Mouse (Mus musculus) cerebellum, adult 2 months (tissue): ENCODE data around the gene C1galt1. TPM values are rescaled to one million over a fixed set of nuclear protein-coding genes. Genes with fewer than 3 reads are reported as not detected.

Experiments used
- DNase-seq, 2 experiments: peaks; one replicate each; pipeline ENCODE4 v3.0.0; 2021
- H3K27ac ChIP-seq: fragments of 200-500 bp; 2 replicates; pipeline ENCODE4 v1.5.1; 2012; ENCODE audit warnings: low read length, control low read depth, inconsistent platforms; ENCODE audit not compliant: insufficient read depth
- H3K27me3 ChIP-seq: fragments of 200-500 bp; 2 replicates; pipeline ENCODE4 v1.6.1; 2012; ENCODE audit warnings: inconsistent platforms, mild to moderate bottlenecking, low read length, moderate library complexity; ENCODE audit not compliant: control insufficient read depth, insufficient read depth
- H3K4me1 ChIP-seq: fragments of 200-500 bp; 2 replicates; pipeline ENCODE4 v1.6.1; 2011; ENCODE audit warnings: low read length; ENCODE audit not compliant: control insufficient read depth, insufficient read depth
- H3K4me3 ChIP-seq: fragments of 200-500 bp; replicated peaks from 2 replicates; pipeline ENCODE3; 2011; ENCODE audit warnings: mild to moderate bottlenecking, low read depth, low read length, control low read depth; ENCODE audit not compliant: insufficient read depth
- CTCF ChIP-seq: fragments of 200-500 bp; IDR thresholded peaks from 2 replicates; pipeline ENCODE4 v1.5.1; 2011; ENCODE audit warnings: low read depth, mild to moderate bottlenecking, control low read depth, low read length, moderate library complexity, borderline replicate concordance; ENCODE audit not compliant: insufficient read depth
- POLR2A ChIP-seq: fragments of 200-500 bp; IDR thresholded peaks from 2 replicates; pipeline ENCODE4 v1.6.1; 2011; ENCODE audit warnings: low read length, control low read depth, borderline replicate concordance; ENCODE audit not compliant: insufficient read depth
- WGBS: fragments of 180-500 bp; shearing (Covaris S2); methylation state at CpG from one replicate; pipeline ENCODE4 v1.1.7; 2018; 5-methylcytosine and 5-hydroxymethylcytosine counted together
- polyA plus RNA-seq: library from polyadenylated mRNA; depleted of rRNA; stranded (reverse); fragments of >200 nt; gene quantifications from 2 replicates; pipeline ENCODE4 v1.2.3, GENCODE M21; 2012; rRNA removed

Gene C1galt1
- 4.9 and 5.1 TPM in 2 replicates for polyA plus RNA-seq

GRCm38 (mm10) chr6:7844802-7845679 lies at the start of gene C1galt1:
C1galt1 (plus strand) TSS chr6:7844842.
- H3K4me1 ChIP-seq: no peaks in the 10 kb centered on the region
- 1% methylated on average over 80 of the region's 93 CpGs for WGBS
- peak in 1 of 2 experiments; percentile 62 for DNase-seq
- no peaks in the 10 kb centered on the region for H3K27me3 ChIP-seq
- peak within 1 kb of the TSS; percentile 78; the same call in 1 of the 2 replicates for H3K27ac ChIP-seq
- peak within 1 kb of the TSS; percentile 62 for H3K4me3 ChIP-seq
- no peak for TF ChIP-seq POLR2A
- no peak for TF ChIP-seq CTCF

GRCm38 (mm10) chr6:7799969-7800368 lies 44.7 kb upstream of the C1galt1 start:
- no peaks in the 10 kb centered on the region for H3K4me1 ChIP-seq
- 64% methylated on average over 6 of the region's 6 CpGs for WGBS
- no peak overlapping the region for H3K27ac ChIP-seq
- no peaks in the 10 kb centered on the region for H3K27me3 ChIP-seq
- no peak for DNase-seq
- no peak overlapping the region for H3K4me3 ChIP-seq
- no peak for TF ChIP-seq CTCF
- TF ChIP-seq POLR2A: no peak

- no peak overlapping the region for H3K4me3 ChIP-seq
- TF ChIP-seq CTCF (no peak), POLR2A (no peak)
- H3K4me1 ChIP-seq: no peaks in the 10 kb centered on the region
- 88% methylated on average over 9 of the region's 9 CpGs for WGBS
- no peaks in the 10 kb centered on the region for H3K27me3 ChIP-seq
- no peak for DNase-seq
- no peak overlapping the region for H3K27ac ChIP-seq
Measured at GRCm38 (mm10) chr6:7803765-7804542, 40.7 kb upstream of the C1galt1 start.

- Histone ChIP-seq H3K27me3 (no peaks in the 10 kb centered on the region), H3K4me1 (no peaks in the 10 kb centered on the region), H3K4me3 (no peak overlapping the region), H3K27ac (no peak overlapping the region)
- WGBS: 27% methylated on average over 2 of the region's 2 CpGs
- TF ChIP-seq CTCF: no peak
- no peak for TF ChIP-seq POLR2A
- no peak for DNase-seq
Measured at GRCm38 (mm10) chr6:7814146-7814545, 30.5 kb upstream of the C1galt1 start.

- Histone ChIP-seq H3K4me1 (no peaks in the 10 kb centered on the region), H3K27me3 (no peaks in the 10 kb centered on the region), H3K4me3 (no peak overlapping the region), H3K27ac (no peak overlapping the region)
- DNase-seq: no peak
- no peak for TF ChIP-seq CTCF
- no peak for TF ChIP-seq POLR2A
- 78% methylated on average over 5 of the region's 5 CpGs for WGBS
Measured at GRCm38 (mm10) chr6:7816233-7816632, 28.4 kb upstream of the C1galt1 start.

- TF ChIP-seq POLR2A: no peak
- TF ChIP-seq CTCF: no peak
- no peak for DNase-seq
- Histone ChIP-seq H3K27me3 (no peaks in the 10 kb centered on the region), H3K4me3 (no peak overlapping the region), H3K27ac (no peak overlapping the region), H3K4me1 (no peaks in the 10 kb centered on the region)
- WGBS: 47% methylated on average over 6 of the region's 6 CpGs
Measured at GRCm38 (mm10) chr6:7822688-7823087, 22.0 kb upstream of the C1galt1 start.

- H3K4me3 ChIP-seq: no peak overlapping the region
- no peaks in the 10 kb centered on the region for H3K4me1 ChIP-seq
- no peak for DNase-seq
- 77% methylated on average over 8 of the region's 8 CpGs for WGBS
- TF ChIP-seq CTCF (no peak), POLR2A (no peak)
- no peak overlapping the region for H3K27ac ChIP-seq
- H3K27me3 ChIP-seq: no peaks in the 10 kb centered on the region
Measured at GRCm38 (mm10) chr6:7830793-7831192, 13.8 kb upstream of the C1galt1 start.
